Mouse (Mus musculus): ENCODE results near the gene Fbxo45. TPM values are rescaled to one million over a fixed set of nuclear protein-coding genes. Genes with fewer than 3 reads are reported as not detected.
A peak's percentile ranks its signal among the peaks of the same experiment; 100 is the strongest.
"Not testable (repeated sequence)": the region's sequence is repeated elsewhere in the genome, so short reads cannot be mapped to it uniquely, and the experiment has no call there.

Gene Fbxo45
- polyA plus RNA-seq (2015; fragmentation: Nextera tagmentation; extraction: Ambion mirVana) = 4.9 and 6.3 TPM in 2 replicates

GRCm38 (mm10) chr16:32246952-32247370 lies at the start of gene Fbxo45, which contains the start of gene Wdr53:
Fbxo45 (minus strand) TSS chr16:32247158.
Wdr53 (plus strand) TSS chr16:32247227.
- no peaks in the 10 kb centered on the region for H3K9me3 ChIP-seq (replicated peaks)
- H3K27me3 ChIP-seq = no peaks in the 10 kb centered on the region
- peaks cover 40% of the 10 kb centered on the region for H3K4me1 ChIP-seq (replicated peaks)
- H3K9ac ChIP-seq = peak within 1 kb of the TSS; percentile 97
- H3K27ac ChIP-seq (replicated peaks) = peak within 1 kb of the TSS; percentile 98
- under 1% methylated on average over 48 of the region's 48 CpGs for whole genome bisulfite sequencing (ENCODE audit: insufficient replicate concordance)
- peak within 1 kb of the TSS; percentile 89 for H3K4me2 ChIP-seq
- peak within 1 kb of the TSS; percentile 91 for H3K4me3 ChIP-seq (replicated peaks)
- peak; percentile 99 for ATAC-seq (ENCODE audit: insufficient read depth)
- H3K36me3 ChIP-seq (replicated peaks) = peaks cover 5% of the 10 kb centered on the region; the same call in 1 of the 2 replicates

DNA sequence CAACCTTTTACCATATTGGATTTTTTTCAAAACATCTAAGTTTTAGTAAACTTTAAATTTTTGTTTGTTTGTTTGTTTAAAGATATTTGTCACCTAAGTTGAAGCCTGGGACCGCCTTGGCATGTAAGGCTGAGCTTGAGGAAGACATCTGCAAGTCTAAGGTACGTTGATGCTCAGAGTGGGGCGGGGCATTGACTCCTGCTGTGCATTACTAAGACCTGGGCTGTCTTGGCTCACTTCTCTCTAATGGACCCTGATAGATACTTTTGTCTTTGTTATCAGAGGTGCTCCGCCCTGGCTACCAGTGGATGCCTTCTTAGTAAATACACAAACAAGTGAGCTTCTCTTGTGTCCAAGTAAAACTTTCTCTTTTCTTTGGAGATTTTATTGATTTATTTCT lies 44.9 kb upstream of the Fbxo45 start:
- Histone ChIP-seq H3K4me2 (no peak overlapping the region), H3K4me3 (replicated peaks) (no peak overlapping the region), H3K27ac (replicated peaks) (no peak overlapping the region), H3K9me3 (replicated peaks) (no peaks in the 10 kb centered on the region), H3K9ac (no peak overlapping the region), H3K4me1 (replicated peaks) (no peaks in the 10 kb centered on the region), H3K36me3 (replicated peaks) (peaks cover 62% of the 10 kb centered on the region), H3K27me3 (no peaks in the 10 kb centered on the region)
- 83% methylated on average over 4 of the region's 4 CpGs for WGBS (ENCODE audit: insufficient replicate concordance)
- no peak for ATAC-seq (ENCODE audit: insufficient read depth)

DNA sequence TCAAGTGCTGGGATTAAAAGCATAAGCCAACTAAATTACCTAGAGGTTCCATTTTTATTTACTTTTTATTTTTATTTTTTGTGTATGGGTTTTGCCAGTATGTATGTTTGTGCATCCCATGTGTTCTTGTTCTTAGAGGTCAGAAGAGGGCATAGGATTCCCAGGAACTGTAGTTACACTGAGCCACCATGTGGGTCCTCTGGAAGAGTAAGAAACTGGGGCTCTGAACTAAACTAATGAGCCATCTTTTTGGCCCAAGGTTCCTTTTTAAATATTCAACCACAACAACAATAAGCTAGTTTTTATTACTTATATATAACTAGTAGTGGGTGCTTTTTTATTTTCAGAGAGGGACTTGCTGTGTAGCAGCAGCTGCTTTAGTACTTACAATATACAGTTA lies 35.6 kb upstream of the Fbxo45 start:
- peaks cover 38% of the 10 kb centered on the region for H3K4me1 ChIP-seq (replicated peaks)
- no peak overlapping the region for H3K27ac ChIP-seq (replicated peaks)
- H3K27me3 ChIP-seq = no peaks in the 10 kb centered on the region
- no peak overlapping the region for H3K9ac ChIP-seq
- H3K9me3 ChIP-seq (replicated peaks) = peaks cover 4% of the 10 kb centered on the region; the same call in 1 of the 2 replicates
- ATAC-seq (ENCODE audit: insufficient read depth) = no peak
- H3K36me3 ChIP-seq (replicated peaks) = peaks cover 67% of the 10 kb centered on the region
- H3K4me2 ChIP-seq = no peak overlapping the region
- no peak overlapping the region for H3K4me3 ChIP-seq (replicated peaks)

GRCm38 (mm10) chr16:32280211-32280610 lies 33.3 kb upstream of the Fbxo45 start:
- Histone ChIP-seq H3K4me1 (replicated peaks) (peaks cover 49% of the 10 kb centered on the region), H3K9ac (no peak overlapping the region; the same call in 1 of the 2 replicates), H3K36me3 (replicated peaks) (peaks cover 44% of the 10 kb centered on the region), H3K9me3 (replicated peaks) (peaks cover 4% of the 10 kb centered on the region; the same call in 1 of the 2 replicates), H3K27ac (replicated peaks) (no peak overlapping the region), H3K4me2 (peak overlapping the region; percentile 68), H3K4me3 (replicated peaks) (peak overlapping the region; percentile 14), H3K27me3 (no peaks in the 10 kb centered on the region)
- WGBS (ENCODE audit: insufficient replicate concordance) = 95% methylated on average over 8 of the region's 8 CpGs
- no peak for ATAC-seq (ENCODE audit: insufficient read depth)

DNA sequence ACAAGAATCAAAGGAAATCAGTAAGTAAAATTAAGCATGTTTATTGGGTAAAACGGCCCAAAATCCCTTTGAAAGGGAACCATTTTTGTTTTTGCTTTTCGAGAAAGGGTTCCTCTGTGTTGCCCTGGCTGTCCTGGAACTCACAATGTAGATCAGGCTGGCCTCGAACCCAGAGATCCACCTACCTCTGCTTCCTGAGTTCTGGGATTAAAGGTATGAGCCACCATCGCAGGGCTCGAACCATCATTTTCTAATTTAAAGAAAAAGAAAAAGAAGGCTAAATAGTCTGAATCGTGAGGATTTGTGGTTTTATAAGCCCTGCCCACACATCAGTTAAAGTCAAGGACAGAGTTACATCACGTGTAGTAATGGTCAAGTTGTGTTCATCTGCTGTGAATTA lies 31.4 kb upstream of the Fbxo45 start:
- WGBS (ENCODE audit: insufficient replicate concordance) = 19% methylated on average over 7 of the region's 7 CpGs
- peaks cover 45% of the 10 kb centered on the region for H3K4me1 ChIP-seq (replicated peaks)
- no peak for ATAC-seq (ENCODE audit: insufficient read depth)
- peak overlapping the region; percentile 97 for H3K4me3 ChIP-seq (replicated peaks)
- H3K9me3 ChIP-seq (replicated peaks) = peaks cover 4% of the 10 kb centered on the region; the same call in 1 of the 2 replicates
- no peaks in the 10 kb centered on the region for H3K27me3 ChIP-seq
- peak overlapping the region; percentile 94 for H3K9ac ChIP-seq
- peak overlapping the region; percentile 68 for H3K4me2 ChIP-seq
- H3K36me3 ChIP-seq (replicated peaks) = peaks cover 26% of the 10 kb centered on the region
- H3K27ac ChIP-seq (replicated peaks) = peak overlapping the region; percentile 96

GRCm38 (mm10) chr16:32277308-32278256 lies 30.6 kb upstream of the Fbxo45 start, which contains the start of gene Rnf168:
Rnf168 (plus strand) TSS chr16:32277459.
- WGBS (ENCODE audit: insufficient replicate concordance) = under 1% methylated on average over 75 of the region's 75 CpGs
- Histone ChIP-seq H3K9ac (peak within 1 kb of the TSS; percentile 94), H3K36me3 (replicated peaks) (peaks cover 18% of the 10 kb centered on the region), H3K4me1 (replicated peaks) (peaks cover 39% of the 10 kb centered on the region), H3K27ac (replicated peaks) (peak within 1 kb of the TSS; percentile 96), H3K4me2 (peak within 1 kb of the TSS; percentile 68), H3K9me3 (replicated peaks) (peaks cover 4% of the 10 kb centered on the region; the same call in 1 of the 2 replicates), H3K27me3 (no peaks in the 10 kb centered on the region), H3K4me3 (replicated peaks) (peak within 1 kb of the TSS; percentile 97)
- ATAC-seq (ENCODE audit: insufficient read depth) = peak; percentile 95

- peaks cover 34% of the 10 kb centered on the region for H3K4me1 ChIP-seq (replicated peaks)
- 0 out of 2 replicates have a peak overlapping the region, but pooled peaks have one; percentile 24 for H3K27ac ChIP-seq (replicated peaks)
- H3K4me3 ChIP-seq (replicated peaks) = no peak overlapping the region
- ATAC-seq (ENCODE audit: insufficient read depth) = no peak
- H3K27me3 ChIP-seq = no peaks in the 10 kb centered on the region
- WGBS (ENCODE audit: insufficient replicate concordance) = 43% methylated on average over 1 of the region's 1 CpGs
- no peak overlapping the region for H3K4me2 ChIP-seq
- peaks cover 4% of the 10 kb centered on the region; the same call in 1 of the 2 replicates for H3K9me3 ChIP-seq (replicated peaks)
- no peak overlapping the region for H3K9ac ChIP-seq
- peaks cover 11% of the 10 kb centered on the region for H3K36me3 ChIP-seq (replicated peaks)
Measured at GRCm38 (mm10) chr16:32275830-32276229, 28.9 kb upstream of the Fbxo45 start.

- no peak overlapping the region for H3K27ac ChIP-seq (replicated peaks)
- H3K27me3 ChIP-seq = no peaks in the 10 kb centered on the region
- H3K4me2 ChIP-seq = no peak overlapping the region
- H3K36me3 ChIP-seq (replicated peaks) = peaks cover 4% of the 10 kb centered on the region
- WGBS (ENCODE audit: insufficient replicate concordance) = 70% methylated on average over 6 of the region's 6 CpGs
- H3K4me3 ChIP-seq (replicated peaks) = no peak overlapping the region
- H3K4me1 ChIP-seq (replicated peaks) = peaks cover 27% of the 10 kb centered on the region
- no peak overlapping the region for H3K9ac ChIP-seq
- H3K9me3 ChIP-seq (replicated peaks) = peaks cover 1% of the 10 kb centered on the region; the same call in 1 of the 2 replicates
- no peak for ATAC-seq (ENCODE audit: insufficient read depth)
Measured at GRCm38 (mm10) chr16:32275041-32275440, 28.1 kb upstream of the Fbxo45 start.

DNA sequence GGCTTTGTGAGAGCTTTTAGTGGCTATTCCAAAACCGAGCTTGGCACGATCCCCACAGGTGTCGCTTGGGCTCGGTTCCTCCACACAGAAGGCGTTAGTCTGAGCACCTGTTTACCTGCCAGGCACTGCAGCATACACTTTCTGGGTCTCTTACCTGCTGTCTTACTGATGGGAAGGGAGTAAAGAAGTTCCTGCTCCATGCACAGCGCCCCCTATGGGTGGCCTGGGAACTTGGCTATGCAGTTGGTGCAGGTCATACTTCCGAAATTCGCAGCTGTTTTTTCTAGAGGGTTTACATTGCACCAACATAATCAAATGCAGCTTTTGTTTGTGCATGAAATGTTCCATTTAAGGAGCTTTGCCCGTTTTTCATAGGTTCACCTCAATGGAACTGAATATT lies 26.4 kb upstream of the Fbxo45 start:
- H3K36me3 ChIP-seq (replicated peaks) = no peaks in the 10 kb centered on the region
- H3K27me3 ChIP-seq = no peaks in the 10 kb centered on the region
- H3K9ac ChIP-seq = no peak overlapping the region
- H3K4me1 ChIP-seq (replicated peaks) = peaks cover 12% of the 10 kb centered on the region
- H3K4me2 ChIP-seq = no peak overlapping the region
- ATAC-seq (ENCODE audit: insufficient read depth) = no peak
- WGBS (ENCODE audit: insufficient replicate concordance) = 59% methylated on average over 9 of the region's 9 CpGs
- no peaks in the 10 kb centered on the region for H3K9me3 ChIP-seq (replicated peaks)
- H3K4me3 ChIP-seq (replicated peaks) = no peak overlapping the region
- H3K27ac ChIP-seq (replicated peaks) = no peak overlapping the region

DNA sequence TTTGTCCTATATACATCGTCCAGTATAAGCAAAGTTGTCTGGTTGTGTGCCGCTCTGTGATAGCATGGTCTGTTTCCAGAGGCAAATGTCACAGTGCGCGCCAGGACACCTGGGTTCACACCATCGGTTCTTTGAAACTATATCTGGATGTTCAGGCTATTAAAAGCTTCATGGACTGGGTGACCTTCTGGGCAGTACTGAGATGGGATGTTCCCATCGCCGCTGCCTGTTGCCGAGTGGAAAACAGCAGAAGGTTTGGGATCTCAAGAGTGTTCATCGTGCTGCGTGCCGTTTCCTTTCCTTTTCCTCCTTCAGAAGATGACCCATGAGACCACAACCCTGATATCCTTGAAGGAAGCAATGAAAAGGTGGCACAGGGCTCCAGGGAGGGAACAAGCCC lies 24.3 kb upstream of the Fbxo45 start, which contains the start of gene Smco1:
Gene Smco1 (plus strand): TSS at position 178 of the 400 bp plus-strand sequence.
- no peaks in the 10 kb centered on the region for H3K9me3 ChIP-seq (replicated peaks)
- 75% methylated on average over 11 of the region's 11 CpGs for WGBS (ENCODE audit: insufficient replicate concordance)
- no peaks in the 10 kb centered on the region for H3K36me3 ChIP-seq (replicated peaks)
- H3K4me1 ChIP-seq (replicated peaks) = peaks cover 4% of the 10 kb centered on the region; the same call in 1 of the 2 replicates
- no peak within 1 kb of the TSS for H3K4me3 ChIP-seq (replicated peaks)
- H3K27me3 ChIP-seq = peaks cover 4% of the 10 kb centered on the region; the same call in 1 of the 2 replicates
- no peak for ATAC-seq (ENCODE audit: insufficient read depth)
- H3K4me2 ChIP-seq = no peak within 1 kb of the TSS
- H3K27ac ChIP-seq (replicated peaks) = no peak within 1 kb of the TSS
- H3K9ac ChIP-seq = no peak within 1 kb of the TSS

DNA sequence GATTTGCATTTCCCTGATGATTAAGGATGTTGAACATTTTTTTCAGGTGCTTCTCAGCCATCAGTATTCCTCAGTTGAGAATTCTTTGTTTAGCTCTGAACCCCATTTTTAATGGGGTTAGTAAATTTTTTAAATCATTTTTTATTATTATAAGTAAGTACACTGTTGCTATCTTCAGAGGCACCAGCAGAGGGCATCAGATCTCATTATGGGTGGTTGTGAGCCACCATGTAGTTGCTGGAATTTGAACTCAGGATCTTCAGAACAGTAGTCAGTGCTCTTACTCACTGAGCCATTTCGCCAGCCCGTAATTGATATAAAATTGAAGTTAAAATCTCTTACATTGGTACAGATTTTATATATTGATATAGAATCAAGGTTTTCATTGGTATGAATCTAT lies 17.3 kb upstream of the Fbxo45 start:
- H3K27ac ChIP-seq (replicated peaks); H3K4me3 ChIP-seq (replicated peaks); H3K27me3 ChIP-seq; H3K9ac ChIP-seq; ATAC-seq (ENCODE audit: insufficient read depth); H3K4me1 ChIP-seq (replicated peaks); H3K36me3 ChIP-seq (replicated peaks); H3K9me3 ChIP-seq (replicated peaks); H3K4me2 ChIP-seq: not testable (repeated sequence)
- 56% methylated on average over 2 of the region's 2 CpGs for WGBS (ENCODE audit: insufficient replicate concordance)

All from liver, embryonic 15.5 days (tissue).